Mouse (Mus musculus) cerebellum, adult 9-11 months (tissue): ENCODE measurements at regions not wholly inside any gene's neighbourhood (a gene's known extent, or its start where the extent isn't known, plus 50 kb on each side); places are given as distances from the start of the nearest gene placed in this dataset.

ENCODE experiments used
- DNase-seq: peaks from one replicate; pipeline ENCODE4 v3.0.0; 2022

DNA sequence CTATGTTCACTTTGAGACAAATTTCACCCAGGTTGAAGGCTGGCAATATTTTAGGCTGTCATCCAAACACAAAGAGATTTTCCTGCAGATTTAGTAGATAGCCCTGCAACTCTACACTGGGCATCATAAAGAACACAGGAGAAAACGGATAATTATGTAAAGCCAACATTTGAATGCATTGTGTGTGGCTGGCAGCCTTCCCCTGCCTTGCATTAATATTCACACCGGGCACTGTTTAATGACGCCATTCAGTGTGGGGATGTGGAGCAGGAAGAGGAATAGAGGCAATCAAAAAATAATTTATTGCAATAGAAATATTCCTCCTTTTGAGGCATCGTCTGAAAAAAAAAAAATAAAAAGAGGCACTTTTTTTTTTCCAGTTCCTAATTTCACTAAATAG is 105.7 kb downstream of the Samd5 start:
- no peak for DNase-seq

GRCm38 (mm10) chr10:9557517-9558065 is 117.4 kb downstream of the Samd5 start:
- DNase-seq: no peak

DNA sequence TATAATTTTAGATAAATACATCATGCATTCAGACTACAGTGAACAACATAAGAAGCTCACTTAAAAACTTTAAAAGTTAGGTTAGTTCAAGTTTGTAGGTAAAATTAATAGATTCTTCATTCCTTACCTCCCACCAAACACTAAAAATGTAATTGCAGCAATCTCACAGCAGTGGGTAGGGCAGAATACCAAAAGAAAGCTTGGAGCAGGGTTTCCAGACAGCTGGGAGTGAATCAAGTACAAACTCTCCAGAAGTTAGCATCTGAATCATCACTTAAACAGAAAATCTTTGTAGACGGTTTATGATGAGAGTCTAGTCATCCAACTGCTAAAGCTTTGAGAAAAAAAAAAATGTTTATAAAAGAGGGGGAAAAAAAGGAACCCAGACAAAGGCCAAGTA is 117.9 kb downstream of the Samd5 start:
- DNase-seq: no peak

- no peak for DNase-seq
Measured at GRCm38 (mm10) chr10:9553946-9554345, 121.1 kb downstream of the Samd5 start.

DNA sequence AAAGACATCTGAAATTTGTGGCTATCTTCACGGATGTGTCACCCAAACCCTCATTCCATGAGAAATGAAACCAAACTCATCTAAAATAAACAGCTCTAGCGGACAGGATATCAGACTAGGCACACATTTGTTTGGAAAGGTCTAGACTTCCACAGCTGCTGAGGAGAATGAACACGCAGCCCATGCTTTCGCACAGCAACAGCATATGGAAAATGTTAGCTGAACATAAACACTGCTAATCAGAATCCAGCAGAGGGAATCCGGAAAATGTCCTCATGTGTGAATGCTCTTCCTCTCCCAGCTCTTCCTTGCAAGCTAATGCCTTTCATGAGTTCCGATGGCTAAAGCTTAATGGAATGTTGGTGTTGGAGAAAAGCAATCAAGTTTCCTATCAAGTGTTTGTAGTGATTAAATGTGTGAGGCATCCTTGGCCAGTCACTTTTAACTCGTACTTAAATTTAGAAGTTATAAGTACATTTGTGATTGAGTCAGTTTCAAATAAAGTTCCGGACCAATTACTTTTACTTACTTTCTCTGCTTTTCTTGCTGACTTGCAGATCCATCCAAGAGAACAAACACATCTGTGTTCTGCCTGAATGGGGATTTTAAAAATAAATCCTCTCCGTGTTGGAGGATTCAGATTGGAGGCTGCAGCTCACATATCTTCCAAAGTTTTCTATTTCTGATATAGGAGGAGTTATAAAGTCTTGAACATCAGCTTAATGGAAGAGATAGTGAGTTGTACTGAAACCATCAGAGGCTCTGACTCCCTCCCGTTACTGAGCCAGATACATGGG is 124.9 kb downstream of the Samd5 start:
- DNase-seq: no peak

GRCm38 (mm10) chr10:9545807-9546206 is 129.2 kb downstream of the Samd5 start:
- no peak for DNase-seq

- DNase-seq: no peak
Measured at GRCm38 (mm10) chr10:9544041-9544786, 130.8 kb downstream of the Samd5 start.

- no peak for DNase-seq
Measured at GRCm38 (mm10) chr10:9541579-9541978, 133.4 kb downstream of the Samd5 start.

- DNase-seq: no peak
Measured at GRCm38 (mm10) chr10:9537686-9538085, 137.3 kb downstream of the Samd5 start.

- no peak for DNase-seq
Measured at GRCm38 (mm10) chr10:9534552-9534951, 140.5 kb downstream of the Samd5 start.

- no peak for DNase-seq
Measured at GRCm38 (mm10) chr10:9533283-9533682, 141.7 kb downstream of the Samd5 start.

DNA sequence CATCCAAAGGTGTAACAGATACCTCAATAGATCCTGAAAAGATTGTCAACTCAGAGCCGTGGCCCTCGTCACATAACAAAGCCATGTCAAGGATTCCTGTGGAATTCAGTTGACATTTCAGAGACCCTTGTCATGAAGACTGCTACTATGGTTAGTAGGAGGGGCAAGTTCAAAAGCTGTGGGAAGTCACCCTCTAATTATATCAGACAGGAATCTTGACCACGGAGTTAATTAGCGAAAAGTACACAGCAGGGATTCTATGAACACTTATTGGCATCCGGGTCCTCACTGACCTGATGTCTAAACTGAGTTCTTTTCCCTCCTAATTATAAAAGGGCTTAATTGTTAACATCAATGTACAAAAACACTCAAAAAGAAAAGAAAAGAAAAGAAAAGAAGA is 143.1 kb downstream of the Samd5 start:
- DNase-seq: no peak

GRCm38 (mm10) chr10:9529408-9529807 is 145.6 kb downstream of the Samd5 start:
- no peak for DNase-seq

DNA sequence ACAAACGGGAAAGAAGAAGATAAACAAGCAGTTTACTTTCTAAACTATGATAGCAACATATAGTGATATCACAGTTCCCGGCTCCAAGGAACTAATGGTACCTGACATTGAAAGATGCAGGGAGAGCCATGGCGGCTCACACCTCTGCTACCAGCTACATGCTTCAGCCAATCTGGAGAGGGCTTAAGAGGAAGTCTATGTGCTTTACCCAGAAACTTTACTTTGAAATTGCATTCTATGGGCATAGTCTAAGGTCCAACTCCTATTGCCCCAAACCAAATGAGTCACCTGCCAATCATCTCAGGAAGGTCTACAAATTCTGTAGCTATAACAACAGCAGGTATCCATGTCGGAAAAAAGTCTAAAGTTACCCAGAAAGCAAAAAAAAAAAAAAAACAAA is 146.9 kb downstream of the Samd5 start:
- no peak for DNase-seq

GRCm38 (mm10) chr10:9509764-9510390 is 165.1 kb downstream of the Samd5 start:
- DNase-seq: no peak

GRCm38 (mm10) chr10:9509092-9509671 is 165.8 kb downstream of the Samd5 start:
- no peak for DNase-seq

- DNase-seq: no peak
Measured at GRCm38 (mm10) chr10:9503569-9504493, 171.2 kb downstream of the Samd5 start.

- no peak for DNase-seq
Measured at GRCm38 (mm10) chr10:9498550-9498949, 176.5 kb downstream of the Samd5 start.

DNA sequence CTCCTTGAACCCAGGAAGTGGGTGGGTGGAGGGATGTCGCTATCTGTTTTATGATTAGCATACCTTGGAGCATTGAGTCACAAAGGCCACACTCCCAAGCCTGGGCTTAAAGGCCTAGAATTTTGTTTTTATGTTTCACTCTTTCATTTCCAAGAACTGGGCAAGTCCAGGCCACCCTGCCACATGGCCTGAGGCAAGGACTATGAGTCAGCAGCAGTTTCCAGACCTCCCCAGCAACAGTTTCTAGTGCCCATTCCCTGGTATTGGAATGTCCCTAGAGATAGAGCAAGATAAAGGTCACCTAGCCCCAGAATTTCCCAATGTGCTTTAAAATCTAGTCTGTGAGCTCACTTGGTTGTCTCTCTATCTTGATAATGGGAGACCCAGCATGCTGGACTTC is 178.0 kb downstream of the Samd5 start:
- no peak for DNase-seq

GRCm38 (mm10) chr10:9495143-9495651 is 179.8 kb downstream of the Samd5 start:
- no peak for DNase-seq

- DNase-seq: no peak
Measured at GRCm38 (mm10) chr10:9490416-9490815, 184.6 kb downstream of the Samd5 start.

DNA sequence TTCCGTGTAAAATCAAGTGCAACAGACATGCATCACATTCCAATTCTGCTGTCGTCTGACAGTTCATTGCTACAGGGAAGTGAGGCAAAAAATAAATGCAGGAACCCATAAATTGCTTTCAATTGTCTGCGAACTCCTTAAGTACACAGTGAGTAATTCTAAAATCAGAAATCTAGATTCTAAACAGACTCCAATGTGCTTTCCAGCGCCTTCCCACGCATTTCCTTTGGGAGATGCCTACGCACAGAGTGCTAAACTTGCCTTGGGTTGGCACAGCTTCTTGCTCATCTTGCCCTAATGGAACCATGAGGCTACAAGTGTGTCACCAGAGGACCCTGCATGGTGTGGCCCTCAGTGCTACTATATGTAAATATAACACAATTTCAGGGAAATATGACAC is 212.6 kb downstream of the Samd5 start:
- DNase-seq: no peak
